Mouse (Mus musculus): ENCODE results near the gene Tdrd1. TPM values are rescaled to one million over a fixed set of nuclear protein-coding genes. Genes with fewer than 3 reads are reported as not detected.

Gene Tdrd1
- total RNA-seq, 2 experiments from 2014 or later, result 0.11 to 0.17 TPM

DNA sequence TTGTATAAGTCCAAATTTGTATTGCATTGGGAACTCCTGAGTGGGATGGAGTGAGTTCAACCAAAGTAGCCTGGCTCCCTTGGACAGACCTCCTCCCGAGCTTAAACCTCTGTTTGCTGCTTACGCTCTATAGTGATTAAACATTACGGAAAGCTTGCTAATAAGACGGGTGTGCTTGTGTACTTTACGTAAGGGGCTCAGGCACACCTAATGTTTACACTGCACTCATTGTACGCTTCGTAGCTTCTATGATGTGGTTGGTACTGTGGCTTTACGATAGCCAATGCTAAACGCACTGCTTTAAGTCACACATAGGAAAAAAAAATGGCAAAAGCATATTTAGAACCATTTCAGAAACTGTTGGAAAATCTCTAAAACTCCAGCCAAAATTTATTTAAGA is 3.3 kb downstream of the Tdrd1 start:
- DNase-seq, result no peak

DNA sequence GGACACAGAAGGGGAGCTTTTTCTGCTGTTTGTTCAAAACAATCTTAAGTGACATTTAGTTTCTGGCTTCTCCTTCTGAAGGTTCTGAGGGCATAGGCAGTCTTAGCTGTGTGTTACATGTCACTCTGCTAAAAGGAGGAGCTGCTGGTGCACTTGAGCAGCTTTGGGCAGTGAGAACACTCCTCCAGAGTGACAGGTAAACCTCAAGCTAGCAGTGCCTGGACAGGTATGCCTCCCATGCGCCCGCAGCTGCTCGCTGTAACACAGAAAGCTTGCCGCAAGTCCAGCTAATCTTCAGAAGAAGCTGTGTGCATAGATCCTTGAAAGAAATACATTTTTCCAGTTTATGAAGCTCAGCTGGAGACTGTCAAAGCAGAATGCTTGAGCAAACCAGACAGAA is 4.2 kb downstream of the Tdrd1 start:
- no peak for DNase-seq

DNA sequence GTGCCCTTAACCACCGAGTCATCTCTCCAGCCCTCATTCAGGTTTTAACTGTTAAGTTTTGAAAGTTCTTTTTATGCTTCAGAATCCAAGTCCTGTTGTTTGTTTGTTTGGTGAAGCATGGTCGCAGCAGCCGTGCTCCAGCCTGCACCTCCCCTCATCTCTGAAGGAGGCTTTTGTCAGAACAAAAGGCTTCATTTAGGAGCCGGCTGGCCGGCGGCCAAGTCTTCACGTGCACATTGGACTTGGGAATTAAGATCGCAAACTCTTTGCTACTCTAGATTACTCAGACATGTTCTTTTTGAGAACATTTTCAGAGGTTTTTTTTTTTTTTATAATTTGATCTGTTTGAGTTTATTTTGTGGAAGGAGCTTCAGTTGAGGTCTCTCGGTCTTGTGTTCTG is 9.3 kb downstream of the Tdrd1 start:
- DNase-seq, result peak; percentile 23

DNA sequence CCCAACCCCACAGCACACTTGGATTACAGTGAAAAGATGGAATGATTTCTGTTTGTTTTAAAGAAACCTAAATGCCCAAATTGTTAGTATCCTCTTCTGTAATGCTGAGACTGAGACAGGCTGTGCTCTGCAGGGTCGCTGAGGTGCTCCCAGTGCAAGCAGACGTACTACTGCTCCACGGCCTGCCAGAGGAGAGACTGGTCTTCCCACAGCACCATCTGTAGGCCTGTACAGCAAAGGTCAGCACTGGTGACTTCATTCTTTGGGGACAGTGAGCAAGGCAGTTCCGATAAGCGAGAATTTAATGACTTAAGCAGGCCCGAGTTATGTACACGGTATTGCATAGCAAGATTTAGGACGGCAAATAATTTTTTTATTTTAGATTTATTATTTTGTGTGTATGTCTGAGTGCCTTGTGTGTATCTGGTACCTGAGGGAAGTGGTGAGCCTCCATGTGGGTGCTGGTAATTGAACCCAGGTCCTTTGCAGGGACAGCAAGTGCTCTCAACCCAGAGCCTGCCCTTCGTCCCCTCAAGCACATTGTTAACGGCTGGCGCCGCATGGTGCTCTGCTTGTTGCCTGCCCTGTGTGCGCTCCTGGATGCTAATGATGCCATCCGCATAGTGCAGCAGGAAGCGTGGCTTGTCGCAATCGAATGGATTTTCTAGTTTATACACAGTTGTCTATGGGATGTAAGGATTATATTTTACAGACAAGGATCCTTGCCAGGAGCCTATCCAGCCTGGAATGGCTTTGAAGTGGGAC is 13.1 kb downstream of the Tdrd1 start:
- peak; percentile 15 for DNase-seq

DNA sequence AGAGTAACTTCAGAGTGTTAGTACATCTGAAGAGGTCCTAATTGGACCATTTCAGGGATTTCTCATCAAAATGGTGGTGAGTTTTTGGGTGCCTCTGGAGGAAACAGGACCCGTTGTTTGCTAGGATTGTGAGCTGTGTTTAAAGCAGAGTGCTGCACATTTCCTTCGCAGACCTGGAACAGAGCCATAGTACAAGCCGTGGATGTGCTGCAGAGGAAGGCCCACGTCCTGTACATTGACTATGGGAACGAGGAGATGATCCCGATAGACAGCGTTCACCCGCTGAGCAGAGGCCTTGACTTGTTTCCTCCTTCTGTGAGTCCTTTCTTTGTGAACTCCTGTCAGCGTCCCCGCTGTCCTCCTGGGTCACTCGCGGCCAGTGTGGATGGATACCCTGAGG is 17.0 kb downstream of the Tdrd1 start:
- DNase-seq, result no peak

DNA sequence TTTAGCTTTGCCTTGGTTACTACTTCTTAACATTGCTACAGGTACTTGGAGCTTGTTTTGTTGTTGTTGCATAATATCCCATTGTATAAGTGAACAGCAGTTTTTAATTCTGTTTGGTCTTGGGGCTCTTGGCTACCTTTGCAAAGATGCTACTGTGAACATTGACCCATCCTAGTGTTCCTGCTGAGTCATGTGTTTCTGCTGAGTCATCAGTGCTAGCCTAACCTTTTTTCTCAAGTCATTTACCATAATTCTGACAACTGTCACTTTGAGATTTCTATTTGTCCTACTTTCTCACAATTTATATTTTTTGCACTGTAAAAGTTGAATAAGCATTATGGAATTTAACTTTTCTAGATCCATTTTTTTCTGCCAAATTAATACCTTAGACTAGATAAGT is 26.6 kb downstream of the Tdrd1 start:
- DNase-seq, result no peak

DNA sequence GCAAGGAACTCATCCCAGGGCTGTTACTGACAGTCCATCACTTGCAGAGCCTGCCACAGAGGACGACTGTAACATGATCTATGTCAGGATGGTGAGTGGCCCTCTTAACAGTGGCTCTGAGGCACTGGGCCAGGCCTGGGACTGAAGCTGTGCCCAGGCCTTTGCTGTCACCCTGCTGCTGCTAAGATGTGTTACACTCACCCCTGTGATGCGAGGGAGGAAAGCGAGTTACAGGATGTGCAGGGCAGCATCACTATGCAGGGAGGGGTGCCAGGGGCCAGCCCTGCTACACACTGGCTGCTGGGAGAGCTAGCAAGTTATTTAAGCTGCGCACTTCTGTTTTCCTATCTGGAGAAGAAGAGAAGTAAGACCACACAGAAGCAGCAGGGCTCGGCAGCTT is 30.4 kb downstream of the Tdrd1 start:
- DNase-seq, result peak; percentile 14

DNA sequence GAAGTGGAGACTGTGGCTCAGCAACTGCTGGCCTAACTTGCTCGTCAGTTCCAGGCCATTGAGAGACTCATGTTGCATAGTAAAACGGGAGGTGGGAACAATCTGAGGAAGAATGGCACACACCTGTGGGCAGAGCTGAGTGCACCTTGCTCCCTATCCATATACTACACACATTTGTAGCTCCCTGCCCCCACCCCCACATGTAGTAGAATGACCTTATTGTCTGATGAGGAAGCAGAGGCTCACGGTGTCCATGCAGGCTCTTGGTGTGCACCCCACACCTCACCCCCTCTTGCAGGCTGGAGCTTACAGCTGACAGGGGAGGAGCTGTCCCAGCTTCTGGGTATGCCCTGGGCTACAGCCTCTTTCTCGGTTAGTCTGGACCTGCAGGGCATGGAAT is 41.7 kb downstream of the Tdrd1 start:
- no peak for DNase-seq

DNA sequence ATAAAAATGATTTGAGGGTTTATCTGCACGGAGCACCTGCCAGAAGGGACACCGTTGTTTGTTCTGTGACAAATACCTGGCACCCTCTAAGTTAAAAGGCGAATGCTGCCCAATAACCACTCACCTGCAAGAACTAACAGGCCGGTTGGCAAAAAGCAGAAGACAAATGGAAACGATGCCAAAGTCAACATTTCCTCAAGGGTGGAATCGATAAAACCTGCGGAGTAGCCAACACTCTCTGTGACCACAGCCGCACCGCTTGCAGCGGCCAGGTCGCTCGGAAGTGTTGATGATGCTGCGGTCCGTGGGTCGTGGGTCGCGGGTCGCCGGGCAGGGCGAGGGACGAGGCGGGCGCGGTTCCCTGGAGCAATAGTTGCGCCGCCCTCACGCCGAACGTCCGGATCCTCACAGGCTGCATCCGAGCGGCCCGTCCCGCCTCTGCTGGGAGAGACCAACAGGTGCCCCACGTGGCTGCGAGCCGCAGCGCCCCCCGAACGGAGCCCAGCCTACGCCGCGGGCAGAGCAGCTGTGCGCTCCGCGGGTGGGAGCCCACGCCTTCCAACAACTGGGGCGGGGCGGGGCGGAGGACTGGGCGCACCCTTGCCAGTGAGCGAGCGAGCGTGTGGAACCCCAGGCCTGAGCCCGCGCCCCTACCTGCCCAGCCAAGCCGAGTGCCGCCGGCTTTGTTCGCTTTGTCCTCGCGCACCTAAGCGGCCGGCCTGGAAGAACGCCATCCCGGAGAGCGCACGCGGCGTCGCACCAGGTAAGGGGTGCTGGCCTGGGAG is 48.0 kb downstream of the Tdrd1 start, which contains the start of gene Vwa2:
TSS of gene Vwa2 (plus strand) at position 434 of the 785 bp plus-strand sequence.
- DNase-seq, result no peak

DNA sequence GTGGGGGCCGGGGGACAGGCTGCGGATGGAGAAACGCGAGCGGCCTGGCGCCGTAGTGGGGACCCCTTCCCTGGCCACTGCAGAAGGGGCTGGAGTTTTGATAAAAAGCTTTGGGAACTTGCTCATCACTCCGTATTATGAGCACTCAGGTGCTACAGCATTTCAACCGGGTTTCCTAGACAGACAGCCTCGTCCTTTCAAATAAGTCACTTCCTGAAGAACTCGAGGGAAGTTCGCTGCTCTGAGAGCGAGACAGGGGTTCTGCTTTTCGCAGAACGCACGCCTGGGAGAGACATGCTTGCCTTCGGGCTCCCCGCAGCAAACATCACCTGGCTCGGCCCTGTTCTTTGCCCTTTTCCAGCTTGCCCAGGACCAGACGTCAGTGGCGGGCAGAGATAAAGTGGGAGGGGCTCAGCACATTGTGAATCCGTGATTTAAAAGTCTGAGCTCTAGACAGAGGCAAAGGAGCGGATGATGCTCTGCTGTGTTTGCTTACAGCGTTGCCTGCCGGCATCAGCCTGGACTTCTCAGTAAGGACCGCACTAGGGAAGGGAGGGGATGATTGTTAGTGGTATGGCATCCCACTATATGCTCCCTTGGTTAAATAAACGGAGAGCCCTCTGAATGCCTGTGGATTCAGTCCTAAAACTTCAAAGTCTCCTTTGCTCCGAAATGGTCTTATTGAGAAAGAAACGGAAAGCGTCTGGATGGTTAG is 48.7 kb downstream of the Tdrd1 start:
- no peak for DNase-seq

DNA sequence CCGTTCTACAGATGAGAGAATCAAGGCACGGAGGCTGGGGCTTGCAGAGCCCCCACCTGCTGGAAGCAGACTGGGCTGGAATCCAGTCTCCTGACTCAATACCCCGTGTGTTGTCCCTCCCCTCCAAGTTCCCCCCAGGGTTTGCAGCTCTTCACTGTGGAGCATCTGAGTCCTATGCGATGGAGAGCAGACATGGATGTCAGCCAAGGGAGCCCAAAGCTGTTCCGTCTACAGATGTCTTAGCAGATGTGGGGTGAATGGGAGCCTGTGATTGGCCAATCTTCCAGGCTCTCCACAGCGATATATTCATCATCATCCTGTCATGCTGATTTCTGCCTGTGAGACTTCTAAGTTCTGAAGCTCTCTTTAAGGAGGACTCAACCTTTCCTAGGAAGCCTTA is 51.4 kb downstream of the Tdrd1 start:
- no peak for DNase-seq

DNA sequence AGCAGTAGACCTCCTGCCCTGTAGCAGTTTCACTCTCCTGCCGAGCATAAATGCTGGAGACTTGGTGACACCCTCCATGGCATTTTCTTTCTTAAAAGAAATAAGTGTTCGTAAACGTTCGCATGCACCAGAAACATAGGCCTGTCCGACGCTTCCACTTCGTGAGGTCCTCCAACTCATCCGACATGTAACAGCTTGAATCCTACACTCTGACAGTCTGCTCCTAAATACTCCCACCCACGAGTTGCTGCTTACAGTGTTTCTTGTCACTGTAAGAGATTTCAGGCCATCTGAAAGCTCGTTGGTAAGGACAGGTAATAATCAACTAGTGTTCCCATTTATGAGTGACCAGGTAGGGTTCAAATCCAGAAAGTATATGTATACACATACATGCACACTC is 61.9 kb downstream of the Tdrd1 start:
- no peak for DNase-seq

DNA sequence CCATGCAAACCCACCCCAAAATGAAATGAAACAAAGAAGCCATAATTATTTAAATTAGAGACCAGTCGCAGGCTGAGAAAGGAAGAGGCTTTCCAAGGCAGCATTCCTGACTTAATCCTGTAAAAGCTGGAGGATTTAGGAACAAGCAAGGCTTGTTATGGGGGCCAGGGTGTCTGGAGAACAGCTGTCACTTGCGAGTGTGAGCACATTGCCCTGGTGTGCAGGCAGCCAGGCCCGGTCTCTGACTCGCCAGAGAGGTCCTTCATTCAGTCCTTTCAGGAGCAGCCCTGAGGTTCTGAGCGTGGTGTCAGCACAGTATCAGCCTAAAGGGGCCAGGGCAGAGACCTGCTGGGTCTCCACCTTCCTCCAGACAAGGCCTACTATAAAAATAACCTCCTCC is 62.6 kb downstream of the Tdrd1 start:
- DNase-seq, result no peak

DNA sequence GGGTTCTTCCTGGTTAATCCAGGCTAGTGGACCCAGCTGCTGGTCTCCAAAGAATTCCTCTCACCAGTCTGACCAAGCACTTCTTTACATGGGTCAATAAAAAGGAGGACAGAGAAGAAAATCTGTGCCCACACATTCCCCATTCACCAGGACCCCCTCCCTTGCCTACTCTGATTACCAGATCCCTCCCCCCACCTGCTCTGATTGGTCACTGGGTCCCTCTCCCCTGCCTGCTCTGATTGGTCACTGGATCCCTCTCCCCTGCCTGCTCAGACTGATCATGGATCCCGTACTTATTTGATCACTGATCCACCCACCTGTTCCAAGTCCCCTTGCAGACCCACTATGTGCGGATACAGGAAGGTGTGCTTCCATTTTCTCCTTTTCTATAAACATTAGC is 65.4 kb downstream of the Tdrd1 start:
- DNase-seq, result no peak

DNA sequence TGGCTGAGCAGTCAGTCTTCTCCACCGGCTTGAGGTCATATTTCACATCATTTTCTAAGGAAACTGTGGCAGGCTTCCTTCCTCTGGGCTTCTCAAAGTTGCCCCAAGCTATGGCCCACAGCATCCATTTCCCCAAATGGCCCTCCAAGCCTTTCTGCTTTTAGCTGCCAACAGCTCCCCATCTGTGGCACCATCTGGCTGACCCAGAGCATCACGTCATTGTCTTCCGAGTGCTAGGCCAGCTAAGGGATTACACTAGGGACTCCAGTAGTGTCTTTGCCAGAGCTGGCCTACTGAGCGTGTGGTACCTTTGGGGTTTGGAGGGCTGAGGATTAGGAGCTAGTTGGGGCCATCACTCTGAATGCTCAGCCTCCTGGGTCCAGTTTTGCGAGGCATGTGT is 66.6 kb downstream of the Tdrd1 start:
- no peak for DNase-seq

DNA sequence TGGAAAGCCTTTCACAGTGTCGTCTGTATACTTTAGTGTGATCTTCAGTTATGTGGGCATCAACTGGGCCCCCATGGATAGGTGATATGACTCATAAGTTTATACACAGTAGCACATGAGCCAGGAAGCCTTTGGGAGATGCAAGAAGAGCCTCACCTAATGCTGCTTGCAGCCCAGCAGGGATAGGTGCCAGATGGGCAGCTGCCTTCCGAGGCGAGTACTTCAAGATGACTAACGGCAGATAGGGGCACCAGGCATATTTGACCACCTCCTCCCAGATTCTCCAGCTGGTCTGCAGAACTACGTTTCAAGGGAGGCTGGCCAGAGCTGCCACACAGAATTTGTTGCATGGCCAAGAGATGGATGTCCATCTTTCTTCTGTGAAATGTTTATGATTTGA is 67.3 kb downstream of the Tdrd1 start:
- DNase-seq, result no peak

DNA sequence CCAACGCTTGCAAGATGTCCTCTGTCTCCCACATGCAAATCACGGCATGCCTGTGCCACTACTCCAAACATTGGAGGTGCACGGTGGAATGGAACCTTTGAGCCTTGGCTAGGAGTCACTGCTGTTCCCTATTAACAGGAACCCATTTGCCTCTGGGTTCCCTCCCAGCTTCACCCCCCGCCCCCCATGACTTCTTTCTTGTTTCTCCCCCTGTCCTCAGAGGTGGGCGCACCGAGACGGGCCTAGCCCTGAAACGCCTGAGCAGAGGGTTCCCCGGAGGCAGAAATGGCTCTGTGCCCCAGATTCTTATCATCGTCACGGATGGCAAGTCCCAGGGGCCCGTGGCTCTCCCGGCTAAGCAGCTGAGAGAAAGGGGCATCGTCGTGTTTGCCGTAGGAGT is 71.6 kb downstream of the Tdrd1 start:
- DNase-seq, result no peak

DNA sequence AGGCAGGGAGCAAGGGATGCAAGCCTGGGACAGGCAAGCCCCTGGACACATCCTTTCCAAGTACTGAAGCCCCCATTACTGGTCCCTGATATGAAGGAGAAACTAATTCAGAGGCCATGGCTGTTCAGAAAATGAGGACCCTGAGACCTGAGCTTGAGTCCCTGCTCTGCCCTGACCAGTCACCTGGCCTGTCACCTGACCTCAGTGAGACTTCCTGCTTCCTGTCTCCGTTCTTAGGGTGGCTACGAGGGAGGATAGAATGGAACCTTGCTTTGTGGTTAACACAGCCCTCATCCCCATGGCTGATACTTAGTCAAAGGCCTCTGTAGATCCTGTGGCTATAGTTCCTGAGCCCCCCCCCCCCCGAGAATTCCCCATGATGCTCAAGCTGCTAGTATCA is 78.1 kb downstream of the Tdrd1 start:
- DNase-seq, result no peak

DNA sequence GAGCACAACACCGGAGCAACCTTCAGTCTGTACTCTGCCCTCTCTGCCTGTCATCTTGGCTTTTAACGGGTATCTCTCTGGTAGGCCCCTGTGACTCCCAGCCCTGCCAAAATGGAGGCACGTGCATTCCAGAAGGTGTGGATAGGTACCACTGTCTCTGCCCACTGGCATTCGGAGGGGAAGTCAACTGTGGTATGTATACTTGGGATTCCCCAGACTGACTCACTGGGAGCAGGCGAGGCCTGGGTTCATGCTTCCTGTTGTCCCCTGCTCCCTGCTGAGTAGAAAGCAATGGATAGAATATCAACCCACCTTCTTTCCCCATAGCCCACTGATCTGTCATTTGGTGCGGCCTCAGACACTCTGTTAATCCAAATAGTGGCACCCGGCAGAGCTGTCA is 79.4 kb downstream of the Tdrd1 start:
- DNase-seq, result no peak

DNA sequence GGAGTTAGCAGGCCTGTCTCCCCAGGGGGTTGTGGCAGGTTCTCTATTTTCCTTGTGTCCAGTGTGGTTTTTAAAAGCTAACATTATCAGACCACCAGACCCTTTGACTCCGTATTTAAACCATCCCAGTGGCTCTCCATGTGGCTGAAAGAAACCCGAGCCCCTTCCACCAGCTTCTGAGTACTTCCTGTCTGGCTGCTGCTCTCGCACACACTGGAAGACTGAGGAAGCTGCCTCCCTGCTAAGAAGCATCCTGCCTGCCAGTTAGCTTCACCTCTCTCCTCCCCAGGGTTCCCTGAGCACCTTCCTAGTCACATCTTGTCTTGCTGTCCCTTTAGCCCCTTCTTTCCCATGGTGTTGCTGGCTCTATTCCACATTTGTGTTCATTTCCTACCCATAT is 81.8 kb downstream of the Tdrd1 start:
- DNase-seq, result no peak

DNA sequence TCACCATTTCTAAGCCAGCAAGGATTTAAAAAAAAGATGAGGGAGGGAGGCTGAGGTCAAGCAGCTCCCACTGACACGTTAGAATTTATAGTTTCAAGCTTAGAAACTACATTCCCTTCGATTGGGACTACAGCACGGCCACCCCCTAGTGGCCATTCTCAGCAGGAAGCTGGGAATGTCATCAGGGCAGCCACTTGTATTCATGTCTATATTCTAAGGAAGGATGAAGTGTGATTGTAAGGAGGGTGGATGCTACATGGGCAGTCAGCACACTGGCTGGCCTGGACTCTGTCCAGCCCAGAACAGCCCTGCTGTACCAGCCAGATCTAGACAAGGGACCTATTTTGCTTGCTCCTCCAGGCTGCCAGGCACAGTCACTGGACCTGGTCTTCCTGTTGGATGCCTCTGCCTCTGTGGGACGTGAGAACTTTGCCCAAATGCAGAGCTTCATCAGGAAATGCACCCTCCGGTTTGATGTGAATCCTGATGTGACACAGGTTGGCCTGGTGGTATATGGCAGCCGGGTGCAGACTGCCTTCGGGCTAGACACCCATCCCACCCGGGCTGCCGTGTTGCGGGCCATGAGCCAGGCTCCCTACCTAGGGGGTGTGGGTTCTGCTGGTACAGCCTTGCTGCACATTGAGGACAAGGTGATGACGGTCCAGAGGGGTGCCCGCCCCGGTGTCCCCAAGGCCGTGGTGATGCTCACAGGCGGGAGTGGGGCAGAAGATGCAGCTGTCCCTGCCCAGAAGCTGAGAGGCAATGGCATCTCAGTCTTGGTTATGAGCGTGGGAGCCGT is 82.7 kb downstream of the Tdrd1 start:
- DNase-seq, result peak; percentile 58

DNA sequence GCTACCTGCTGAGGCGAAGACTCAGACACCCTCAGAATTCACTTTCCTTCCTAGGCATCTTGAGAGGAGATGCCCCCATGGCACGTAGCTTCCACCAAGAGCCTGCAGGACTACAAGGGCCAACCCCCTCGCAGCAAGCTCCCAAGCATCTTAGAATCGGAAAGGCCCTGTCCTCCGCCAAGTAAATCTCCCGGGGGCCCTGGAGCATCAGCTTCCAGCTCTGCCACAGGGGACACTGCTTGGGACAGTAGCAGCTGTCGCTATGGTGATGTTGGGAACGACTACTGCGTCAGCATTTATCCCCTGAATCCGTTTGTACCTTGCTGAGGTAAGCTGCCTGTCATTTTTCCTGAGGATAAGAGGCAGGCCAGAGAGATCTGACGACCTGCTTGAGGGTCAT is 84.6 kb downstream of the Tdrd1 start:
- DNase-seq, result no peak

DNA sequence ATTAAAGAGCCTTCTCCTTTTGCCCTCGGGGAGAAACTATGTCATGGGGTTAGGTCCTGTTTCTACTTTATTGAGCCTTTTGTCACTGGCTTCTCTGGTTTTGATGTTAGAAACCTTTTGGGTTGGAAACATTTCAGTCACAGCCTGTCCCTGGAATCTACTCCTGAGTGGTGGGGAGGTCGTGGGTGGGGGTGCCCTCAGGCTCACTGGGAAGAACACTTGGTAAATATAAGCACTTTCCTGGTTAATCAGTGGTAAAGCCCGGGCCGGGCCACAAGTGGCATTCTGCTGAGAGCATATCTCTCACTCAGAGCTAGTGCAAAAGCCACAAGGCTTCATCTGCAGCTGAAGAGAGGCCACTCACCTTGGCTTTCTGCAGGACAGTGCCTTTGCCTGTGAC is 87.8 kb downstream of the Tdrd1 start:
- no peak for DNase-seq

Data from heart, postnatal 4 days (tissue).